Mouse (Mus musculus): Measurements from ENCODE around the gene Hist1h4h. TPM values are rescaled to one million over a fixed set of nuclear protein-coding genes. Genes with fewer than 3 reads are reported as not detected.
A peak's percentile ranks its signal among the peaks of the same experiment; 100 is the strongest.

Hist1h4h gene
- total RNA-seq (2015; ENCODE audit: low replicate concordance) = 323 and 492 TPM in 2 replicates
- total RNA-seq (2017; ENCODE audit: low replicate concordance) = 3,110 and 3,215 TPM in 2 replicates

DNA sequence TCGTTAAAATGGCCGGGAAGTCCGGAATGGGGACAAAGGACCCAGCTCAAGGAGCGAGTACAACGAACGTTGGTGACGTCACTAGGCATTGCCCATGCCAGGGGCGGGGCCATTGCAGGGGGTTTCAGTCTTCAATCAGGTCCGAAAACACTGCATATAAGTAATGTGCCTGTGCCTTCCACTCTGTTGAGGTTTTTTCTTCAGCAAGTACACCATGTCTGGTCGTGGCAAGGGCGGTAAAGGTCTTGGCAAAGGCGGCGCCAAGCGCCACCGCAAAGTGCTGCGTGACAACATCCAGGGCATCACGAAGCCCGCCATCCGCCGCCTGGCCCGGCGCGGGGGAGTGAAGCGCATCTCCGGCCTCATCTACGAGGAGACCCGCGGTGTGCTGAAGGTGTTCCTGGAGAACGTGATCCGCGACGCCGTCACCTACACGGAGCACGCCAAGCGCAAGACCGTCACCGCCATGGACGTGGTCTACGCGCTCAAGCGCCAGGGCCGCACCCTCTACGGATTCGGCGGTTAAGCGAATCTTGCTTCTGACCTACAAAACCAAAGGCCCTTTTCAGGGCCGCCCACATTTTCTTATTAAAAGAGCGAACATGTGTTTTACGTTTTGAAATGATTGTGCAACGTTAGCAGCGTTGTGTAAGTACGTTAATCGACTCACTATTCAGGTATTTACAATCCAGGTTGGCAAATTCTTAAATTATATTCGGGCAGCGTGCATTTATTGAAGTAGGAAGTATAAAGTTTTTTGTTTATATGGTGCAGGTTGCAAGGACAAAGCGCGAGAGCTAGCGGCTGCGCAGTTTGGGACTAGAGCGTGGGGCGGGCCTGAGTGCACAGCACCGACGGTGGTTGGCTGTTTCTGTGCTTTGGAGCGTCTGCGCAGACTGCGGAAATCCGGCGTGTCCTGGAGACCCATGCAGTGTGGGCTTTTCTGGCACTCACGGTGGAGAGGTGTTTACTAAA lies at the start of gene Hist1h4h:
Gene Hist1h4h (plus strand): TSS at position 150 of the 975 bp plus-strand sequence.
- peak; percentile 50 for ATAC-seq (replicated peaks; ENCODE audit: low FRiP score, poor library complexity, severe bottlenecking)

DNA sequence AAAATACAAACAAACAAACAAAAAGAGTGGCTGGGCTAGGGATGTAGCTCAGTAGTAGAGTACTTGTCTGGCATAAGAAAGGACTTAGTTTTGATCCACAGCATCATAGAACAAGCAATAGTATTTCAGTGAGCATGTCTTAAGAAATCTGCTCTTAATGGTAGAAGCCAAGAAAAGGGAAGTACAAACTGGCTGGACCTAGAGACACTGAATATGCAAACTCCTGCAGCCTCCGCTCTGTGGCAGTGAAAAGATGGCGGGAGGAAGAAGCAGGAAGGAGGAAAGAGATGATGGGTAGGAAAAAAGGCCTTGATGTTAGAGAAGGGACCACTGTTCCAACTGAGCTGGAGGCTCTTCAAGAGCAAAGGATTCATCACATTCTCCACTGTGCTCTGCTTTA lies 47.7 kb upstream of the Hist1h4h start:
- ATAC-seq (replicated peaks; ENCODE audit: low FRiP score, poor library complexity, severe bottlenecking) = no peak

DNA sequence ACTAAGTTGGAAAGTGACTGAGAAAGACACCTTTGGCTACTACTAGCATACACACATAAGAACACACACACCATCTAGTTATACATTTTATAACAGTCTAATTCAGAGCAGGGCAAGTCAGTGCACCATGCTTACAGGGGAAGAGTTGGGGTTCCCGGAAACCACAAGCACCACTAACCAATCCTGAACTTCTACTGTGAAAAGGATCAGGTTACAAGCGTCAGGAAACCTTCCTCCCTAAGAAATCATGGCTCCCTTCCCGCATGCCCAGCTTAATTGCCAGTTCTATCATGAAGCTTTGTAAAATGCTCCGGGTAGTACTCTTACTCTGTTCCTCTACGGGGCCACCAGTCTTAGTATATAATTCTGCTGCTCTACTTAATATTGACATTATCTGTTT lies 45.6 kb upstream of the Hist1h4h start:
- ATAC-seq (replicated peaks; ENCODE audit: low FRiP score, poor library complexity, severe bottlenecking) = no peak

DNA sequence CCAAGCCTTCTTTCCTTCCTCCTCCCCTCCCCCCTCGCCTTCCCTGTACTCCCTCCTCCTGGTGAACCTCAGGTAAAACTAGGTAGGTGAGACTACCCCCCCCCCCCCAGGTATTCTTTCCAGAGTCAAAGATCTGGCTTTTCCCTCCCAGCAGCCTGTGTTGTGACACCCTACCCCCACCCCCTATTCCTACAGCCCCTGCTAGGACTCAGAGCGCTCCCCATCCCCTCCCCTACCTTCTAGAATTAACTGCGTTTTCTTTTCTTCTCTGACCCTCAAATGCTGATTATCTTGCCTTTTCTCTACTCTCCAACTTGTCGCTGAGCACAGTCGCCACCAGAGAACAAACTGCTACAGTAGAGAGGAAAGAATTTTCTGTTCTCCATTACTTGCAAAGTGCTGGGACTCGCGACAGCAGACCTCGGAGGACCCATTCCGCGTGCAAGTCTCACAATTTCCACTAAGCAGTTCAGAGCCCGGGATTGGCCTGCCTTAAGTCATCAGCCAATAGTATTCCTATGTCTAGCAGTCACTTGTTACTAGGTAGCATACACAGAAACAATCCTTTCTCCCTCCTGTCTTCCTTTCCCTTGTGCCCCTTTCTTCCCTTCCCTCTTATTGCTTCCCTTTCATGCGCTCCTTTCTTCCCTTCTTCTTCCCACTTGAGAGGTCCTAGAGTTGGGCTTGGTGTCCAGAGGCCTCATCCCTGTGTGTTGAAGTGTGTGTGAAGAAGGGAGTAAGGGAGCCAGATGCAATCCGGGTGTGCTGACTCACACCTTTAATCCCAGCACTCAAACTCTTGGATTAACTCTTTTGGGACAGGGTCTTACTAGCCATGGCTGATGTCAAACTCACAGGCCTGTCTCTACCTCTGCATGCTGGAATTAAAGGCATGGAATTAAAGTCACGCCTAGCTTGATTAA lies 42.2 kb upstream of the Hist1h4h start, which contains the start of gene Btn2a2:
Gene Btn2a2 (minus strand): TSS at position 458 of the 923 bp plus-strand sequence.
- ATAC-seq (replicated peaks; ENCODE audit: low FRiP score, poor library complexity, severe bottlenecking) = no peak

DNA sequence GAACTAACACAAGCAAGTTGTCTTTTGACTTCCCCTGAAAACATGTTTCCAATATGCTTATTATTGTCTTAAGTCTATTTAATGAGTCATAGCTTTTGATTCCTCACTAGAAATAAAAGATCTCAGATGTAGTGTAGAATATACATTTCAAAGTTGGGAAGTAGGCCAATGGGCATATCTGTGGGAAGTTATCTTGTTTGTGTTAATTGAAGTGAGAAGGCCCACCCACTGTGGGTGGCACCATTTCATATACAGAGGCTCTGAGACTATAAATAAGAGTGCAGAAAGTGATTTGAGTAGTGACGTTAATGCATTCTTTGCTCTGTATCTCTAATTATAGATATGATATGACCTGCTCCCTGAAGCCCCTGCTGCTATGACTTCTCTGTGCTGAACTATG lies 40.0 kb upstream of the Hist1h4h start:
- ATAC-seq (replicated peaks; ENCODE audit: low FRiP score, poor library complexity, severe bottlenecking) = no peak

- ATAC-seq (replicated peaks; ENCODE audit: low FRiP score, poor library complexity, severe bottlenecking) = no peak
These were observed 39.6 kb upstream of the Hist1h4h start for GRCm38 (mm10) chr13:23491263-23491662.

DNA sequence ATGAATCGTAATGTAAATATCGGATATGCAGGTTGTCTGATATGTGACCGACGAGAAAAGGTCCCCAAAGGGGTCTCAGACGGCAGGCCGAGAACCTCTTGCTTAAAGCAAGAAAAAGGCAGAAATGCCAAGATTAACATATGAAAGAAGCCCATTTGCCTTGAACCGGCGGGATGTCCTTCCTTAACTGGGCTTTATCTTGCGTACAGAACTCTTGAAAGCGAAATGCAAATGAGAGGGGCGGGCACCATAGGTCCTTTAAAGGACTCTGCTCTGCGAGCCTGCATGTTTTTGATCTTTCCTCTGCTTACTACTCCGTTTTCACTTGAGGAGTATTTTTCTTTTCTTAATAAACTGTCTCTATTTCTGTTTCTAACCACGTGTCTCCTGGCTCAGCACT lies 38.9 kb upstream of the Hist1h4h start:
- ATAC-seq (replicated peaks; ENCODE audit: low FRiP score, poor library complexity, severe bottlenecking) = 0 out of 2 replicates have a peak, but pooled peaks have one; percentile 34

- ATAC-seq (replicated peaks; ENCODE audit: low FRiP score, poor library complexity, severe bottlenecking) = no peak
These were observed 35.3 kb upstream of the Hist1h4h start for GRCm38 (mm10) chr13:23495526-23495925.

DNA sequence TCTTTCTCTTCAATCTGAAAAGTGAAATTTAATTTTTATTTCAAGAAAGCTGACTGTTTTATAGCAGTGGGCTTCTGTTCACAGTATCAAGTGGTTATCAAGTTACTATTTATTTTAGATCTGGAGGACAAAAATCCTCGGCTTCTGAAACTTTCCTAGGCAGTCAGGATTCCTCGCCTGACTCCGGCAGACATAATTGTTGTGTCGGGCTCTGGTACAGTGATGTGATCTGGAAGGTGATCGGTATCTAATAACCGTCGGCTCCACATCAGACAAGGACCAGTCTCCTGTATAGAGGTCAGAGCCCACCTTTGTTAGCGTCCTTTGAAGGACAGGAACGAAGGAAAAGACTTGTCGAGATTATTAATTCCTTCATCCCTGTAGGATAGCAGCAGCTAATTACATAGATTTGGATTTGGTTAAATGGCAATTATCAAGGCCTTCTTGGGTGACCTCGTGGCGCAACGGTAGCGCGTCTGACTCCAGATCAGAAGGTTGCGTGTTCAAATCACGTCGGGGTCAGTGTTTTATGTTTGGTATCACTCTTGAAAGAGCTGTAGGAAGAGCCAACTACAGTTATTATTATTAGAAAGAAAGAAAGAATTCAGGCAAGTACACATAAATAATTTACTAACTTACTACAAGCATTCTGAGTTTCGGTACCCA lies 33.1 kb upstream of the Hist1h4h start:
- no peak for ATAC-seq (replicated peaks; ENCODE audit: low FRiP score, poor library complexity, severe bottlenecking)

DNA sequence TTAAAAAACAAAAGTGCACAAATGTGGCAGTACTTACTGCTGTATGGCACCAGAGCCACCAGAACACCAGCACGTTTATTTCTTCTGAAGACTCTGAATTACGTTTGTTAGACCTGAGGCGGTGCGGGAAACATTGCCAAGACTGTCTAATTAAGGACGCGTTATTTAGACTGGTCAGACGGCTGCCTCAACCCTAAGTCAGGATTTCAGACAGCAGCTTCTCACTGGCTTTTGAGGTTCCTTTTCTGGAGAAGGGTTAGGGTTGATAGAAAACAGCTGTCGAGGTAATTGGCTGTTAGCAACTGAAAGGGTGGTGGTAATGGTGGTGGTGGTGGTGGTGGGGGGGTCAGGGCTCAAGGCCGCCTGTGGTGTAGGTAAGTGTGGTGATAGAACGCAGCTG lies 32.2 kb upstream of the Hist1h4h start:
- ATAC-seq (replicated peaks; ENCODE audit: low FRiP score, poor library complexity, severe bottlenecking) = no peak

DNA sequence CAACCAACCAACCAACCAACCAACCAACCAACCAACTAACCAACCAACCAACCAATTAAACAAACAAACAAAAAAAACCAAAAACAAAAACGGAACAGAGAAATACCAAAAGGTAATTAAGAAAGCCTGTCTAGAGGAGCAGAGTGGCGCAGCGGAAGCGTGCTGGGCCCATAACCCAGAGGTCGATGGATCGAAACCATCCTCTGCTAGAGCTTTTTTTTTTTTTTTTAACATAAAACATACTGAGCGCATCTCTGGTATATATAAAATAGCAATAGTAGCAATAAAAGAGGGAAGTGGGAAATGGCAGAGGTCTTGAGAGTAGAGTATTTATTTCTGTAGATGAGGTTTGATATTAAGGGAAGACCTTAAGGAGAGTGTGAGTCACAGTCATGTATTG lies 30.9 kb upstream of the Hist1h4h start:
- ATAC-seq (replicated peaks; ENCODE audit: low FRiP score, poor library complexity, severe bottlenecking) = no peak

- ATAC-seq (replicated peaks; ENCODE audit: low FRiP score, poor library complexity, severe bottlenecking) = no peak
These were observed 30.2 kb upstream of the Hist1h4h start for GRCm38 (mm10) chr13:23500424-23501200.

DNA sequence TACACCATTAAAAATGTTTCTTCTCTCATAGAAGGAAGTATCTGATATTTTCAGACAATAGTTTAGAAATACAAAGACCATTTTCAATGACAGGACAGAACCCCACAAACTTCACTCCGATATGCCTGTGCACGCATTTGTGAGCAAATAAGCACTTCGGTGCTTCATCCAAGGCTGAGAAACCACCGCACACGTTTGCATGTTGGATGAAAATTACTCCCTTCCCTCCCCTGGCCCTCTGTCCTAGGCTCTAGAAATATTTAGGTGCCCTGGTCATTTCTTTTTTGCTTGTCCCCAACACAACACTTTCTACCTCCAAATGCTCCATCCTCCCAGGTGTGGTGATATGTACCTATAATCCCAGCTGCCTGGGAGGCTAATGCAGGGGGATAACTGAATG lies 29.3 kb upstream of the Hist1h4h start:
- ATAC-seq (replicated peaks; ENCODE audit: low FRiP score, poor library complexity, severe bottlenecking) = no peak

DNA sequence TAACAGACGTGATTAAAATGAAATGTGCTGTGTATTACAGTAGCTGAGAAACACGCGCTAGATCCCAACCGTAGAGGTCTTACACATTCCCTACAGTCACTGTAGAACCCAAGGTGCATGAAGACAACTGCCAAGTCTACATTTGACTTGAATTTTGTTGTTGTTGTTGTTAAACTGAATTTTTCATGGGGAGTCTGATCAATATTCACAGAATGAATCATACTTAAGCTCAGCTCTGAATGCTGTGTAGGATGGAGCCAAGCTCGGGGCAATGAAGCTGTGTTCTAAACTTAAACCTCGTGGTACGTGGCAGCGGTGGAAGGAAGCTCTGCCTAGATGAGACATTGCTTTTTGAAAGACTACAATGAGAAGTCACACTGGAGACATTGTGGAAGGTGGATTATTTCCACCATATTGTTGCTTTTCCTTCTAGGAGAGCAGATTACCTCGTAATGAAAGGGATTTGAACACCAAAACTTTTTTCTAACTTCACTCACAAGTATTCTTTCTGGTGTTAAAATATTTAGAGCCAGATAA lies 28.8 kb upstream of the Hist1h4h start:
- no peak for ATAC-seq (replicated peaks; ENCODE audit: low FRiP score, poor library complexity, severe bottlenecking)

GRCm38 (mm10) chr13:23502916-23503315 lies 27.9 kb upstream of the Hist1h4h start:
- ATAC-seq (replicated peaks; ENCODE audit: low FRiP score, poor library complexity, severe bottlenecking) = no peak

DNA sequence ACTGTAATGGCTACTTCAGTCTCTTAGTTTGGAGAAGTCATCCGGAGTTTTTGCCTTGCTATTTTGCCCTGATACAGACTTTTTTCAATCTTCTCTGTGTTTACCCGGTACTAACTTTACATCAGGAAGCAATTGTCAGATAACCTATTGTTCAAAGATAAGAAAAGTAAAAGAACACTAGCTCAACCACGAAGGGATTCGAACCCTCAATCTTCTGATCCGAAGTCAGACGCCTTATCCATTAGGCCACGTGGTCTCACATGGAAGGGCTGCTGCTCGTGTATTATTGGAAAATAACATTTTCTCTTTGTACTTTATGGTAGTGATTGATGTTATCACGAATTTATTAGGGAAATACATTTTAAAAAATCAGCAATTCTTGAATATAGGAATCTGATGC lies 27.1 kb upstream of the Hist1h4h start:
- ATAC-seq (replicated peaks; ENCODE audit: low FRiP score, poor library complexity, severe bottlenecking) = no peak

GRCm38 (mm10) chr13:23505662-23506345 lies 25.0 kb upstream of the Hist1h4h start:
- ATAC-seq (replicated peaks; ENCODE audit: low FRiP score, poor library complexity, severe bottlenecking) = no peak

DNA sequence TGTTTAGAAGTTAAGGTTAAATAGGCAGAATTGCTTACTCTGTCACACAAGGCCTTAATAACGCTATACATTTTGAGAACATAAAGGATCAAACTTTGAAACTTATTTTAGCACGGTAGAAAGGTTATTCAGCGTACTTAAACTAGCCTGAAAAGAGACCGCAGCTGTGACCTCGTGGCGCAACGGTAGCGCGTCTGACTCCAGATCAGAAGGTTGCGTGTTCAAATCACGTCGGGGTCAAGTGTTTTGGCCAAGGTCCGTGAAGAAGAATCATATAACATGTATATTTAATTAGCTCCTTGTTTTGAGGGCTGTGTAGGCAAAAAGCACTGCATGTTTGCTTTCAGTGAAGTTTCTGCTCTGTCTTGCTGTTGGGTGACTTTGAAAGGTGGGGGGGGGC lies 24.5 kb upstream of the Hist1h4h start:
- no peak for ATAC-seq (replicated peaks; ENCODE audit: low FRiP score, poor library complexity, severe bottlenecking)
